Mouse (Mus musculus): ENCODE results near the gene Gm21188.
"Not testable (repeated sequence)": the region's sequence is repeated elsewhere in the genome, so short reads cannot be mapped to it uniquely, and the experiment has no call there.

Gene Gm21188

GRCm38 (mm10) chr13:120052085-120052484, at the start of gene Gm21188:
Gene Gm21188 (minus strand): TSS chr13:120052194.
- in situ Hi-C loops (cut with MboI, MseI), result not testable (repeated sequence)

DNA sequence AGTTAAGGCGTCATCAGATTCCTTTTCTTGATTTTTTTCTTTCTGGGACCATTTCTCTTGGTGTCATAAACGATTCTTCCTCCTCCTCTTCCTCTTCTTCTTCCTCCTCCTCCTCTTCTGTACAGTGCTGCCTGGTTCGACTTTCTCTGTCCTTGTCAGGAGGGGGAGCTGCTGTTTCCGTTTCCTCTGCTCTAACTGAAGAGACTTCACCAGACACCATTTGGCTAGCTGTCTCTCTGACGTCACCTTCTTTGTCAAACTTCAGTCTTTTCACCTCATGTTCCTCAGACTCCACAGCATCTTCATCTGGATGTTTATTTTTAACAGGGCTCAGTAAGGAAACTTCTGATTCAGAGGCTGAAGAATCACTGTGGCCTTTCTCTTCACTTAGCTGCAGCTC, 47.3 kb upstream of the Gm21188 start:
- in situ Hi-C loops (cut with MboI, MseI), result not testable (repeated sequence)

- in situ Hi-C loops (cut with MboI, MseI), result not testable (repeated sequence)
Observed at GRCm38 (mm10) chr13:120096938-120097256, 44.9 kb upstream of the Gm21188 start.

DNA sequence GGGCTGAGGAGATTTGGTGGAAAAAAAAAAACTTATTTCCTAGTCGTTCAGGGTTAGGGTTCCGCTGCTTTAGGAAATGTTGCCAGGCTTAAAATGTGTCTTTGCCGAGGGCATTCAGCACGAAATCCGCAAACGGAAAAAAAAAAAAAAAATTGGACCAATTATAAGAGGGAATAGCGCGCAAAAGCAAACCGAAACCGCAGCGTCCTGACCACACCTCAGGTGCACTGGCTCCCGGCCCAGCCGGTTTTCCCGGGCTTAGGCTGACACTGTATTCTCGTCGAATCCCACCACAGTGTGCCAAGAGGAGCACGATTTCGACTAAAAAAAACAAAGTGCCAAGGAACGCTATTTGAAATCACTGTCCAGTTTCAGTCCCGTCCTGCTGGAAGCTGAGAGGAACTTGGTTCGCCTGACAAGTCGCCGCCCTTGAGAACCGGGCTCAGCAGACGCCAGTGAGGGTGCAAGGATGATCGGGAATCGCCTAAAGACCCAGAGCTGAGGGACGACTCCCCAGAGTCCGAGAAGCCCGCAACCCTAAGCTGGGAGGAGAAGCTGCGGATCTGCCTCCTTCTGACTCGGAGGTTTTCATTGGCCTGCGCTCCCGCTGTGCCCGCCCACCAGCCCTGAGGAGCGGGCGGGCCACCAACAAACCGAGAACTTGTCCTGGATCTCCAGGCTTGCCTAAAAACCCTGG, 44.4 kb upstream of the Gm21188 start:
- in situ Hi-C loops (cut with MboI, MseI), result not testable (repeated sequence)

DNA sequence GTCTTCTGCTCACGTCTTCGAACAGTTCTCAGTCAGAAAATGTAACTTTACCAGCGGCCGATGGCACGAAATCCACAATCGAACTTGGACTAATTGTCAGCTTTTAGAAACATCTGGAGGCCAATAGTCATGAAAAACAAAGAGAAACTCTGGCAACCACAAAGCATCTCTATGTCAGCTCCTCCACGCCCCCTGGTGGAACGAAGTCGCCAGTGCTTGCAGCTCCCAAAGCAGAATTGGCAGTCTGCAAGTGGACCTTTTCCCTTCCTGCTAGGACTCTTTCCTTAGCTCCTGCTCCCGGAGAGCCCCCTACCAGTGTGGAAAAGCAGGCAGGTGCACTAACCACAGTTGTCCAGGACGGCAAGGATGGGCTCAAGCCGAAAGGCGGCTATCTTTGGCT, 41.0 kb upstream of the Gm21188 start:
- in situ Hi-C loops (cut with MboI, MseI), result not testable (repeated sequence)

- in situ Hi-C loops (cut with MboI, MseI), result not testable (repeated sequence)
Observed at GRCm38 (mm10) chr13:120079644-120080043, 27.6 kb upstream of the Gm21188 start.

DNA sequence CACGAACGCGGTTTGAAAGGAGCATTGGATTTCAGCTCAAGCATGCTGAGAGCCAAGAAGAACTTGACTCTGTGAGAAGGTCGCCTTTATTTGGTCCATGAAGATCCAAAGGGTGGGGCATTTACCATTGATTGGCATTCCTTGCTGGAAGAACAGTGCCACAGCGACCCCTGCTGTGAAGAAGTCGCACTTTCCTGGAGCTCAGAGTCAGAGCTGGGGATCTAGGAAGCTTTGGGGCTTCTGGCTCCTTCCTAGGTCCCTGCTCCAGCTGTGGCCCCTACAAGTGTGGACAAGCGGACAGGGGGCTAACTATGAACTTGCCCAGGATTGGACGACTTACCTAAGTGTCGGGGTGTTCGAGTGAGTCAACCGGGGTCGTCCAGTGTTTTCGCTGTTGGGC, 18.9 kb upstream of the Gm21188 start:
- in situ Hi-C loops (cut with MboI, MseI), result not testable (repeated sequence)

DNA sequence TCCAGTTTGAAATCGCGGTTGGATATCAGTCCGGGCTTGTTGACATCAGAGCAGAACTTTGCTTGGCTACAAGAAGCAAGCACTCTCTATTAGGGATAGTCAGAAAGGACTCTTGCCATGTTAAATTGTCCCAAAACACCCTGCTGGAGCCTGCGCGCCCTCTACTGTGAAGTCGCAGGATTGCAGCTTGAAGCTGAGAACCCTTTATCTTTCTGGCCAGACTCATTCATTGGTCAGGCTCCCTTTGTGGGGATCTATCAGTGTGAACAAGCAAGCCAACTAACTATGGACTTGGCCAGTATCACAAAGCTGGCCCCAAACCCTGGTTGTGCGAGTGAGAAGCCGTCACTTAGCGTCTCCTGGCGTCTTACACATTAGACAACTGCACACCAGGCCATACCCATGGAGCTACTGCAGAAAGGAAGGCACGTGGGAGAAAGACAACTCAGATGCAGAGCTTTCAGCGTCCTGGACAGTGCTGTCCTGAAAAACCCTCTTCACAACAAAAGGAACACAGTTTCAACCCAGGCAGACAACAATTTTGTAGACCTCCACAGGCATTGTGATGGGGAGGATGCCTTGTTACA, 18.1 kb upstream of the Gm21188 start:
- in situ Hi-C loops (cut with MboI, MseI), result not testable (repeated sequence)

DNA sequence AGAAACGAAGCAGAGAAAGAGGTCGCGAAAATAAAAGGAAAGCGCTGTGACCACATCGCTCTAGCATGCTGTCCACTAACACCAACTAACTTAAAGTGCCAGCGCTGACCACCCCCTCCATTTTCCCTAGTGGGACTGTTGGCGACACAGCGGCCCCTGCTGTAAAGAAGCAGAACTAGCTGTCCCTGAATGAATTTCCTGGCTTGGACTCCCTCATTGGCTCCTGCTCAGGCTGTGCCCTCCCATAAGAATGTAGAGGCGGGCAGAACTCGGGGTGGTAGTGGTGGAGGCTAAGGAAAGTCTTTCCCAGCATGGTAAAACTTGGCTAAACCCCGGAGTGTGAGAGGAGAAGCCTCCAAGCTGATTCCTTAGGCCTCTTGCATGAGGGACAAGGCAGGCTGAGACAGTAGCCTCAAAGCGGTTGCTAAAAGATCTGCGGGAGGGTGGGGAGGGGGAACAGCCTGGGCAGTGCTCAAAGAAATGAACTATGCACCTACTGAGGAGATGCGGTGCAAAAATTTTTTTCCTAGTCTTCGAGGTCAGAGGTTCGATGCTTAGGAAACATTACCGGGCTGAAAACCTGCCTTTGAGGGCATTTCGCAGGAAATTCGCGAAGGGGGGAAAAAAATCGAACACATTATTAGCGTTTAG, 11.6 kb upstream of the Gm21188 start:
- in situ Hi-C loops (cut with MboI, MseI), result not testable (repeated sequence)

- in situ Hi-C loops (cut with MboI, MseI), result not testable (repeated sequence)
Observed at GRCm38 (mm10) chr13:120062903-120063302, 10.9 kb upstream of the Gm21188 start.

DNA sequence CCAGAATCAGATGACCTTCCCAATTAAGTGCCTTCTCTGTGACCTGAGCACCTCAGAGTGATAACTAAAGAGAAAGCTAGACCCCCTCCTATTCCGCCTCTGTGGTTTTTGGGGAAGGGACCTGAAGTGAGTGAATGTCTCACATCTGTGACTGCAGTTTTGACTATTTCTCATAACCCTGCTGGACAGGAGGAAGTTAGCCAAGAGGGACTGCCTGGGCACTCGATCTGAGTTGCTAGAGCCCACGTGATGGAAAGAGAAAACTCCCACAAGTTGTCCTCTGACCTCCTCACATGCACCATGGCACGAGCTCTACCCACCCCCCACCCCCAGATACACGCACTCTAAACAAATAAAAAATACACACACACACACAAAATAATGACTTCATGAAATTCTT, 3.4 kb downstream of the Gm21188 start:
- in situ Hi-C loops (cut with MboI, MseI), result not testable (repeated sequence)

DNA sequence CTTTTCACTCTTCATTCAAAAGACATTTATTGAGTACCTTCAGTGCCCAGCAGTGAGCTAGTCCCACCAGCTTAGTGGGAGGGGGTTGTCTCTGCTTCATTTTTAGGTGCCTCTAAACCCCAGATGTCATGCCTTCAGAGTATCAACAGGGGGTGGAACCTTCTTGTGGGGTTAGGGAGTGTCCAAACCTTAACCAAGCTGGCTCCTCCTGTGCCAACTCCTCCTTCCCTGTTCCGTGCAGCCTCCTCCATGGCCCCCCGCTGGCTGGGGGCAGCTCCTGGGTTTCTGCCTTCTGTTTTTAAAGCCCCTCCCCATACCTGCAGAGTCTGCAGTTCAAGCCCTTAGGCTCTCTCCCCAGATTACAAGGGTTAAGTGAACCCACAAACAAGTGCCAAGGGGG, 3.8 kb downstream of the Gm21188 start:
- in situ Hi-C loops (cut with MboI, MseI), result not testable (repeated sequence)

GRCm38 (mm10) chr13:120046422-120047209, 5.4 kb downstream of the Gm21188 start:
- in situ Hi-C loops (cut with MboI, MseI), result not testable (repeated sequence)

DNA sequence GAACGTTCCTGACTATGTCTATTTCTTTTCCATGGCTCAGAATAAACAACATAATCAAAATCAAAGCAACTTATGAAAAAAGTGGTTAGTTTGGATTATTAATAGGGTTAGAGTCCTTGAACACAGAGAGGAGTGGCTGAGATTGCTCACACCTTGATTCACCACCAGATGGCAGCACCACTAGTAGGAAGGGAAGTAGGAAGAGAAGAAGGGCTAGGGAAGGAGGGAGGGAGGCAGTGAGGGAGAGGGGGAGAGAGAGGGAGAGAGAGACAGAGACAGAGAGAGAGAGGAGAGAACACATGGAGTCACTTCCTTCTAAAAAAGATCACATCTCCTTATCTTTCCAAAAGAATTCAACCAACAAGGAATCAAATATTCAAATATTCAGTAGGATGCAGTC, 10.8 kb downstream of the Gm21188 start:
- in situ Hi-C loops (cut with MboI, MseI), result not testable (repeated sequence)

GRCm38 (mm10) chr13:120037881-120038280, 14.1 kb downstream of the Gm21188 start:
- in situ Hi-C loops (cut with MboI, MseI), result not testable (repeated sequence)

DNA sequence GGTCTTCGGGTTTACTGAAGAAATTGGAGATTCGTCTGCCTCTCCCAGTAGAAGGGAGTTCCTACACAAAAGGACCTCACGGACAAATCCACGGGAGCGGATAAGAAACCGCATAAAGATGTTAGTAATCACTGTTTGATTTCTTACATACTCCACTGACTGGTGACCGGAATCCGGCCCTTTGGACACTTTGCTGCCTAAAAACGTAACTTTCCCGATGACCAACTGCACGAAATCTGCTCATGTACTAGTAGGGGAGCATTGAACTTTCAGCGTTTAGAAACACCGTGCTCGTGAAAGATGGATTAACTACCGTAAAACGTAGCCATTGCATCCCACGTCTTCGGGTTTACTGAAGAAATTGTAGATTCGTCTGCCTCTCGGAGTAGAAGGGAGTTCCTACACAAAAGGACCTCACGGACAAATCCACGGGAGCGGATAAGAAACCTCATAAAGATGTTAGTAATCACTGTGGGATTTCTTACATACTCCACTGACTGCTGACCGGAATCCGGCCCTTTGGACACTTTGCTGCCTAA, 15.3 kb downstream of the Gm21188 start:
- in situ Hi-C loops (cut with MboI, MseI), result not testable (repeated sequence)

DNA sequence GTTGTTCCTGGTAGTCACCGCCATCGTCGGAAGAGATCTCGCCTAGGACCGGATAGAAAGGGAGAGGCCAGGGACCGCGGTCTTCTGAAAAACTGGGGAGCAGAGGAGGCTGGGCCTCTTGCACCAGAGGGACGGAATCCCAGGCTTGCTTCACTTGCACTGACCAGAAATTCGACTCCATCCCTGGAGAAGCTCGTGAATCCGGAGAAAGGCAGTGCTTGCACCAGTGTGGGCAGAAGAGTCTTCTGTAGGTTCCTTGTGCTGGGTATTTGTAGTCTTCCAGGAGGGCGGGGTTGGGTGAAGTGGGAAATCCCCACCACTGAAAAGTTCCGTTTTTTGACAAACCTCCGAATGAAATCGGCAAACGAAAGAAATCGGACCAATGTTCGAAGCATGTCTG, 16.8 kb downstream of the Gm21188 start:
- in situ Hi-C loops (cut with MboI, MseI), result not testable (repeated sequence)

DNA sequence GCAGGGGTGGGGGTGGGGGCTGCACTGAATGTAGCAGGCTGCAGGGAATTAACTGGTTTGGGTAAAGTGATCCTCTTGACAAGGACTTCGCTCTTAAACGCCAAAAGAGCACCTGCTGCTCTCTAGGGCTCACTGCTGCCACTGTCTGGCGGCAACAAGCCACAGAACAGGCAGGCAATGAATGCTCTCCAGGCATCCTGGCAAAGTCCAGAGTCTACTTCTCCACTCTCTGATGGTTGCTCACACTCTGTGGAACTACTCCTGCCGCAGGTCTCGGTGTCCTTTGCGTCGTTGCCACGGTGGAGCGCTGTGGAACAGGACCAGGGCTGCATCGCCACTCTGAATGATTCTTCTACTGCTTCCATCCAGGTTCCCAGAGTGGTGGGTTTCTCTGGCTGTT, 17.4 kb downstream of the Gm21188 start:
- in situ Hi-C loops (cut with MboI, MseI), result loop anchor here (5.0 kb wide), 1 partner anchor 437 kb away; no protein-coding TSS in a partner anchor

DNA sequence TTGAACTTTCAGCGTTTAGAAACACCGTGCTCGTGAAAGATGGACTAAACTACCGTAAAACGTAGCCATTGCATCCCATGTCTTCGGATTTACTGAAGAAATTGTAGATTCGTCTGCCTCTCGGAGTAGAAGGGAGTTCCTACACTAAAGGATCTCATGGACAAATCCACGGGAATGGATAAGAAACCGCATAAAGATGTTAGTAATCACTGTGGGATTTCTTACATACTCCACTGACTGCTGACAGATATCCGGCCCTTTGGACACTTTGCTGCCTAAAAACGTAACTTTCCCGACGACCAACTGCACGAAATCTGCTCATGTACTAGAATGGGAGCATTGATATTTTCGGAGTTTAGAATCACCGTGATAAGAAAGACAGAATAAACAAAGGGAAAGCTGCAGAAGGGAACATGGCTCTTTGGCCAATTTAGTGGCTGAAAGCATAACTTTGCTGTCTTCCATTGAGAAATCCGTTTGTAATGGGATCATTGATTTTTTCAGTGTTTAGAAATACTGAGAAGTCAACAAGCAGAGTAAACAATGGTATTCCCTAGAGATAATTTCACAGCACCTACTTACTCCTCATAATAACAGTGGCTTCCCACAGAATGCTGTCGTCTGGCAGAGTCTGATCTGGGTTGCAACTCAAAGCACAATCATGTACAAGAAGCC, 18.3 kb downstream of the Gm21188 start:
- in situ Hi-C loops (cut with MboI, MseI), result loop anchor here (5.0 kb wide), 1 partner anchor 436 kb away; no protein-coding TSS in a partner anchor

DNA sequence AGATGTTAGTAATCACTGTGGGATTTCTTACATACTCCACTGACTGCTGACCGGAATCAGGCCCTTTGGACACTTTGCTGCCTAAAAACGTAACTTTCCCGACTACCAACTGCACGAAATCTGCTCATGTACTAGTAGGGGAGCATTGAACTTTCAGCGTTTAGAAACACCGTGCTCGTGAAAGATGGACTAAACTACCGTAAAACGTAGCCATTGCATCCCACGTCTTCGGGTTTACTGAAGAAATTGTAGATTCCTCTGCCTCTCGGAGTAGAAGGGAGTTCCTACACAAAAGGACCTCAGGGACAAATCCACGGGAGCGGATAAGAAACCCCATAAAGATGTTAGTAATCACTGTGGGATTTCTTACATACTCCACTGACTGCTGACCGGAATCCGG, 20.3 kb downstream of the Gm21188 start:
- in situ Hi-C loops (cut with MboI, MseI), result loop anchor here (5.0 kb wide), 1 partner anchor 434 kb away; no protein-coding TSS in a partner anchor

DNA sequence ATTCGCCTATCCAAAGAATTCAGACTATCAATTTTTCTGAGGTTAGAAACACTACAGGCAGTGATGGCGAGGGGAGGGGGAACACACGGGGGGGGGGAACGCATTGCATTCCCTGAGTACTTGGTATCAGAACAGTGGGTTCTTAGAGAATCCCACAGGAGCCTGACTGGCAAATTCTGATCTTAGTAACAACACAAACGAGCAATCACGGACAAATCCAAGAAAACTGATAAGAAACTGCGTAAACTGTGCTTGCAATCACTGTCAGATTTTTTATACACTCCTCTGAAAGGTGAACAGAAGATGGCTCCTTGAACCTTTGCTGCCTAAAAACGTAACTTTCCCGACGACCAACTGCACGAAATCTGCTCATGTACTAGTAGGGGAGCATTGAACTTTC, 24.6 kb downstream of the Gm21188 start:
- in situ Hi-C loops (cut with MboI, MseI), result not testable (repeated sequence)
